Mouse (Mus musculus): Measurements from ENCODE around the gene Adra2a. TPM values are rescaled to one million over a fixed set of nuclear protein-coding genes. Genes with fewer than 3 reads are reported as not detected.

Gene Adra2a
- polyA plus RNA-seq, 1 experiment from 2014 or later = 0.26 TPM

DNA sequence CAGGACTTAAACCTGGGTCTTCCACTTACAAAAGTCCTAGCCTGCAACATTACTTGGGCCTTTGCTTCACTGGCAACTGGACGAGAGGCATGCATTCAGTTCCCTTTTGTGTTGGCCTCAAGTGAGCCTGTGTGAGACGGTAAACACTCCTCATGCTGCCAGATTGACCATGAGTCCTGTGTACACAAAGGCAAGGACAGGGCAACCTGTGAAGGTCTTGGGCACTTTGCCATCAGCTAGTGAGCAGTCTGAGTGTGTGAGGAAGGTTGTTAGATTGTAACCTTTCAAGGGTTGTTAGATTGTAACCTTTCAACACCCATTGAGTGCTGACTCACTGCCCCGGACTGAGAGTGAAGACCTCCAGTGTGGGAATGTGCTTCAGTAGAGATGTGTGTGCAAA lies 49.6 kb downstream of the Adra2a start:
- Histone ChIP-seq H3K4me1 (peaks cover 8% of the 10 kb centered on the region), H3K4me3 (no peak overlapping the region), H3K27me3 (ENCODE audit: insufficient read depth, poor library complexity, severe bottlenecking) (0 out of 2 replicates have a peak, but pooled peaks cover 8% of the 10 kb centered on the region), H3K27ac (no peak overlapping the region), H3K36me3 (no peaks in the 10 kb centered on the region), H3K9me3 (no peaks in the 10 kb centered on the region)
- 62% methylated on average over 3 of the region's 3 CpGs for WGBS
- no peak for DNase-seq (ENCODE audit: low spot score)

DNA sequence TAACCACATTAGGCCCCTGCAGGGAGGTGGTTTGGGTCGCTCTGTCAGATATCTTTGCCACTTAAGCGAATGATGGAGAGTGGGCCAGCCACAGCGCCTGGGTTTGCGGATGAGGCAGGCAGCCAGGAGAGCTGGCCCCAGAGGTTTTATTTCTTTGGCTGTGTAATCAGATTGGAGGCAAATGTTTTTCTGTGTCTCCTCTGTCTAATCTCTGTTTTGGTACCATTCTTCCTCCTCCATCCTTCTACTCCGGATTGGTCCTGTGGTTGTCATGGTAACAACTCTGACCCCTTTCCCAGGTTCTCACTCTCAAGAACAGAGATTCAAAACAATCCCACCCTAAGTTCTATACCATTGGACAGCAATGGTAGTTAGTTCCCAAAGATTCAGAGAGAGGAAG lies 51.8 kb downstream of the Adra2a start:
- WGBS = 78% methylated on average over 5 of the region's 5 CpGs
- no peak overlapping the region for H3K27ac ChIP-seq
- H3K27me3 ChIP-seq (ENCODE audit: insufficient read depth, poor library complexity, severe bottlenecking) = 0 out of 2 replicates have a peak, but pooled peaks cover 8% of the 10 kb centered on the region
- H3K36me3 ChIP-seq = no peaks in the 10 kb centered on the region
- no peak overlapping the region for H3K4me3 ChIP-seq
- H3K9me3 ChIP-seq = no peaks in the 10 kb centered on the region
- peaks cover 8% of the 10 kb centered on the region for H3K4me1 ChIP-seq
- no peak for DNase-seq (ENCODE audit: low spot score)

DNA sequence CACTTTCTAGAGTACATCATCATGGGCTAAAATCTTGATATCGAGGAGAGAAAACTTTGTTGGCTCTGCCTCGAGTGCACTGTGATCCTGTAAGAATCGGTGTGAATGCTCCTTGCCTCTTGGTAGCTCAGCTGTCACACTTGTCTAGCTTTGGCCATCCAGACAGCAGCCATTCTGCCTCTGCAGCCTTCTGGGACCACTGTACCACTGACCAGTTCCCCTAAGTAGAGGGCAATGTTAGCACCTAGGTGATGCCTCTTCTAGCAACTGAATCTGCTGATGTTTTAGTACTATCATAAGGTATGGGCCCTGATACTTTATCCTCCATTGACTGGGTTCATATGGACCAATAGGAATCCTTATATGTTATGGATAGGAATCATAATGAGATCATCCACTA lies 54.4 kb downstream of the Adra2a start:
- no peak overlapping the region for H3K4me3 ChIP-seq
- no peaks in the 10 kb centered on the region for H3K9me3 ChIP-seq
- H3K4me1 ChIP-seq = peaks cover 8% of the 10 kb centered on the region
- no peak overlapping the region for H3K27ac ChIP-seq
- DNase-seq (ENCODE audit: low spot score) = no peak
- no peaks in the 10 kb centered on the region for H3K36me3 ChIP-seq
- 83% methylated on average over 3 of the region's 3 CpGs for WGBS
- 0 out of 2 replicates have a peak, but pooled peaks cover 8% of the 10 kb centered on the region for H3K27me3 ChIP-seq (ENCODE audit: insufficient read depth, poor library complexity, severe bottlenecking)

Other genes starting within 250 kb of the Adra2a start
- gene Pdcd4, start 151.9 kb upstream of the Adra2a start, polyA plus RNA-seq (2016; fragmentation: Nextera tagmentation; extraction: Ambion mirVana) = 31.4 and 35.0 TPM in 2 replicates
- gene Shoc2, start 99.8 kb upstream of the Adra2a start, polyA plus RNA-seq (2016; fragmentation: Nextera tagmentation; extraction: Ambion mirVana) = 51.0 and 54.7 TPM in 2 replicates
- 63.5 and 69.3 TPM in 2 replicates for gene Bbip1, start 99.5 kb upstream of the Adra2a start, polyA plus RNA-seq (2016; fragmentation: Nextera tagmentation; extraction: Ambion mirVana)